Mouse (Mus musculus): ENCODE measurements around the gene AI481877. TPM values are rescaled to one million over a fixed set of nuclear protein-coding genes. Genes with fewer than 3 reads are reported as not detected.

Gene AI481877
- total RNA-seq, 2 experiments from 2014 or later, result not detected

- no peak for ATAC-seq (replicated peaks; ENCODE audit: low FRiP score, poor library complexity, severe bottlenecking)
These were observed 10.3 kb upstream of the AI481877 start for GRCm38 (mm10) chr4:59149043-59149442.

DNA sequence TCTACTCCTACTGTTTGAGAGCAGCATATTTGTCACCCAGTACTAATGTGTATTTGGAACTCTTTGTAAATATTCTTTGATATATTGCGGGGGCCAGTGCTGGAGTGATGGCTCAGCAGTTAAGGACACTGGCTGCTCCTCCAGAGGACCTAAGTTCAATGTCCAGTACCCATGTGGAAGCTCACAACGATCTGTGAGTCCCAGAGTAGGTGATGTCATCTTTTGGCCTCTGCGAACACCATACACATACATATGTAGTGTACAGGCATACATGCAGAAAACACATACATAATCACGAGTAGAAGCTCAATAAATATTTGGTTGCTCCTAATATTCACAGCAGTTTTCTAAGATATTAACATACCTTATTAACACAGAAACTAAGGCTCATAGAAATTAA lies 9.8 kb downstream of the AI481877 start:
- ATAC-seq (replicated peaks; ENCODE audit: low FRiP score, poor library complexity, severe bottlenecking), result no peak

- ATAC-seq (replicated peaks; ENCODE audit: low FRiP score, poor library complexity, severe bottlenecking), result no peak
These were observed 13.7 kb downstream of the AI481877 start for GRCm38 (mm10) chr4:59125053-59125452.

- ATAC-seq (replicated peaks; ENCODE audit: low FRiP score, poor library complexity, severe bottlenecking), result no peak
These were observed 15.2 kb downstream of the AI481877 start for GRCm38 (mm10) chr4:59123557-59123956.

DNA sequence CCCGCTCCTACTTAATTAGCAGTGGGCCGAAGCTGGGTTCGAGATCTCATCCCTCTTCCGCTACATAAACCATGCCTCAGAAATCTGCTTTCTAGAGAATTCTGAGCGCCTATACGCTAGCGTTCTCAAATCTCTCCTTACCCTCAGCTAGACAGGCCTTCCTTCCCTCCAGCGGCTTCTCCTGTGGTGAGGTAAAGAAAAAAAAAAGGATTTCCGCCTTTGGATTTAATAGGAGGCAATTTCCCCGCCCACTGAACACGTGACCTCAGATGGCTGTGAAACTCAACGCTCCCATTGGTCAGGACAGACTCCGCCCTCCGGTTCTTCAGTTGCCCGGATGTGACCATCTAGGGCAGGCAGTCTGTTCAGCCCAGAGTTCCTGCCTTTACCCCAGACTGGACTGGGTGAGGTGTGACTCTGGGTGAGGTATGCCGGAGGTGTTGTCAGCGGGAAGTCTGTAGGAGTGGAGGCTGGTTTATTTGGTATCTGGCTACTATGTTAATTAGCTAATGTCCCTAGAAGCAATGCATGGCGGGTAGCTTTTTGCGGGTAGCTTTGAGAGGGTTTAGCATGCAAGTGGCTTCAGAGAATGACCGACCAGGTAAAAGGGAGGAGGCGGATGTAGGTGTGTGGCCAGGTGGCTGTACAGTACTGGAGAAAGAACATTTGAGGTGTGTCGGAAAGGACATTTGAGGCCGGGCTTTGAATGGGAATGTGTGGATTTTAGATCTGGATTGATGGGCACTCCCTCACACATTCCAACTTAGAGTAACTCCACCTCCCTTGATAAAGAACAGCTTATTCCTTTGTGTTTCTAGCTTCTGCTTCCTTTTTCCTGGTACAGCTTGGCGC lies 20.9 kb downstream of the AI481877 start:
- ATAC-seq (replicated peaks; ENCODE audit: low FRiP score, poor library complexity, severe bottlenecking), result no peak

GRCm38 (mm10) chr4:59108721-59109120 lies 30.1 kb downstream of the AI481877 start:
- no peak for ATAC-seq (replicated peaks; ENCODE audit: low FRiP score, poor library complexity, severe bottlenecking)

- ATAC-seq (replicated peaks; ENCODE audit: low FRiP score, poor library complexity, severe bottlenecking), result no peak
These were observed 30.9 kb downstream of the AI481877 start for GRCm38 (mm10) chr4:59107886-59108285.

GRCm38 (mm10) chr4:59106661-59107060 lies 32.1 kb downstream of the AI481877 start:
- no peak for ATAC-seq (replicated peaks; ENCODE audit: low FRiP score, poor library complexity, severe bottlenecking)

- no peak for ATAC-seq (replicated peaks; ENCODE audit: low FRiP score, poor library complexity, severe bottlenecking)
These were observed 34.6 kb downstream of the AI481877 start for GRCm38 (mm10) chr4:59104166-59104565.

- peak; percentile 67; the same call in 1 of the 2 replicates for ATAC-seq (replicated peaks; ENCODE audit: low FRiP score, poor library complexity, severe bottlenecking)
These were observed 42.4 kb downstream of the AI481877 start for GRCm38 (mm10) chr4:59096393-59096792.

GRCm38 (mm10) chr4:59089391-59089790 lies 49.4 kb downstream of the AI481877 start:
- no peak for ATAC-seq (replicated peaks; ENCODE audit: low FRiP score, poor library complexity, severe bottlenecking)

GRCm38 (mm10) chr4:59083430-59083829 lies 55.4 kb downstream of the AI481877 start:
- ATAC-seq (replicated peaks; ENCODE audit: low FRiP score, poor library complexity, severe bottlenecking), result no peak

DNA sequence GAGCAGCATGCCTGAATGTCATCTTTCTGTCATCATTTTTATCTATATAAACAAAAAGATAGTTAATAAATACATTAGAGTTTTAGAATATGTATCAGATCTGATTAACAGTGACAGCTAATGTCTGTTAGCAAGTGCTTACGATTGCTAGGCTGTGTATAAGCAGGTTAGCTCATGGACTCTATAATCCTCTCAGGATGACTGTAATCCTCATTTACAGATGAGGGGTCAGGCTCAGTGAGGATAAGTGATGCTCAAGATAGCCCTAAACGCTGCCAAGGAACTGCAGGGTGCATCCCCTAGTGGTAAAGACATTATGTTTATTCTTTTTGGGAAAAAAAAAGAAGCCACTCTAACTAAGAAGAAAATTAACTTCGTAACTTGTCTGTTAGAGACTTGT lies 69.5 kb downstream of the AI481877 start:
- ATAC-seq (replicated peaks; ENCODE audit: low FRiP score, poor library complexity, severe bottlenecking), result no peak

DNA sequence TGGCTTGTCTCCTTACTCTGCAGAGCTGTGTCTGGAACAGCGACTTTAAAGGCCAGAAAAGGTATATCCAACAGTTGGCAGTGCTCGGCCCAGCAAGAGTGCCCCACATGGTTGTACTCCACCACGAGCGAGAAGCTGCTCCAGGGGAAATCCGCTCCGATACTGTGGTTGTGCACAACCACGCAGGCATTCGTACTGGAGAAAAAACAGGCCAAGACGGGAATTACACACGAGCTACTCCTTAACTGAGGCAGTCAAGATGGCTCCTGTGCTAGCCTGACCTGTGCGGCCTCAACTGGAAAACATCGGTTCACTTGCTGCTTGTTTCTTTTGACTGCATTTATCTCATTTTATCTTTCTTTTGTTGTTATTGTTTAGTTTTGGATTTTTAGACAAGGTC lies 76.3 kb downstream of the AI481877 start:
- no peak for ATAC-seq (replicated peaks; ENCODE audit: low FRiP score, poor library complexity, severe bottlenecking)

DNA sequence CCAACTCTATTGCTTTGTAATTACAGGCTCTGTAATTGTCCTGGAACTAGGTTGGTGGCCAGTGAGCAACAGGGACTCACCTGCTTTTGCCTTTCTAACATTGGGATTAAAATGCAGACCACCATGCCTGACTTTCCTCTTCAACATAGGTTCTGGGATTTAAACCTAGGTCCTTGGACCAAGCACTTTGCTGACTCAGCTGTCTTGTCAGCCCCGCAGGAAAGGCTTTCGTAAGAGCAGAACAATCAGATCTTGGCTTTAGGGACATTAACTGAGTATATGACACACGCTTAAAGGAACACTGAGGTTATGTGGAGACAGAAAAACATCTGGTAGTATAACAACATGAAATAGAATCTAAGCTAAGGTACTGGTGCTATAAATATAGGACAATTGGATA lies 80.9 kb downstream of the AI481877 start:
- no peak for ATAC-seq (replicated peaks; ENCODE audit: low FRiP score, poor library complexity, severe bottlenecking)

DNA sequence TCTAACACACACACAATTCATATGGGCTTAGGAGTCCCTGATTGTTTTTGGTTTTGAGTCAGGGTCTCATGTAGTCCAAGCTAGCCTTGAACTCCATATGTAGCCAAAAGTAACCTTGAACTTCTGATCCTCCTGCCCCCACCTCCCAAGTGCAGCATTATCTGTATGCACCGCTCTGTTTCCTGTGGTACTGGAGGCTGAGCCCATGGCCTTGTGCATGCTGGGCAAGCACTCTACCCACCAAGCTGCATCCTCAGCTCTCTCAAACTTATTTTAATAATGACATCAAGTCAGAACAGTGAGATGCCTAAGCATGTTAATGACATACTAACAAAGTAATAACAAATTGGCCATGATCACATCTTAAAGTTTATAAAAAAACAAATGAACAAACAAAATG lies 87.7 kb downstream of the AI481877 start:
- ATAC-seq (replicated peaks; ENCODE audit: low FRiP score, poor library complexity, severe bottlenecking), result no peak

DNA sequence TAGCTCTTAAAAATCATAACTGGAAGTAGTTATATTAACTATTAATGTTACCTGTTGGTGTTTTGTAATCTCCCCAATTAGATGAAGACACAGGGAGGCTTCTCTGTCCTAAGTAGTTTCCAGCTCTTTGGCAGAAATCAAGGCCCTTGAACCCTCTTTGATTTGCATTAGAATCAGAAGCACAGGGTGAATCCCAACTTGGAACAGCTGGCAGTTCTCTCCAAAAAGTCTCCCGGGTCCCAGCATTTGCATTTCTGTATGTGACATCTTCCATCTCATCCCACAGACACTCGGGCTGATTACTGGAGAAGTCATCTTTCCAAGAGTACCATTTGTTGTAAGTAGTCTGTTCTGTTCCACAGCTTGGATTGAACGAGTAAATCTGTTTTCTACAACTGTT lies 91.6 kb downstream of the AI481877 start:
- no peak for ATAC-seq (replicated peaks; ENCODE audit: low FRiP score, poor library complexity, severe bottlenecking)

- ATAC-seq (replicated peaks; ENCODE audit: low FRiP score, poor library complexity, severe bottlenecking), result no peak
These were observed 94.9 kb downstream of the AI481877 start for GRCm38 (mm10) chr4:59043891-59044290.

DNA sequence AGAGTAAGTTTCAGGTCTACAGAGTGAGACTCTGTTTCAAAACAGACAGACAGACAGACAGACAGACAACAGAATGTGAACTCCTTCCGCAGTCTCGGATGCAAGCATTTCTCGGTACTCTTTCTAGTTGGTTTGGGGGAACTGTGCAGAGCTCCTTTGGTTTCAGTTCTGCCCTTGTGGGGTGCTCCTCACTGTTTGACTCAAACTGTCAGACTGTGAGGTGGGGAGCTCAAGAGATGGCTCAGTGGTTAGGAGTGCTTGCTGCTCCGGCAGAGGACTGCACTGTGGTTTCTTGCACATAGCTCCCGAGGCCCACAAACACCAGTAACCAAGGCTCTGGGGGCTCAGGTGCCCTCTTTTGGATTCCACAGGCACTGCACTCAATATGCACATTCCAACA lies 95.7 kb downstream of the AI481877 start:
- ATAC-seq (replicated peaks; ENCODE audit: low FRiP score, poor library complexity, severe bottlenecking), result no peak

- ATAC-seq (replicated peaks; ENCODE audit: low FRiP score, poor library complexity, severe bottlenecking), result no peak
These were observed 98.1 kb downstream of the AI481877 start for GRCm38 (mm10) chr4:59040397-59041287.

DNA sequence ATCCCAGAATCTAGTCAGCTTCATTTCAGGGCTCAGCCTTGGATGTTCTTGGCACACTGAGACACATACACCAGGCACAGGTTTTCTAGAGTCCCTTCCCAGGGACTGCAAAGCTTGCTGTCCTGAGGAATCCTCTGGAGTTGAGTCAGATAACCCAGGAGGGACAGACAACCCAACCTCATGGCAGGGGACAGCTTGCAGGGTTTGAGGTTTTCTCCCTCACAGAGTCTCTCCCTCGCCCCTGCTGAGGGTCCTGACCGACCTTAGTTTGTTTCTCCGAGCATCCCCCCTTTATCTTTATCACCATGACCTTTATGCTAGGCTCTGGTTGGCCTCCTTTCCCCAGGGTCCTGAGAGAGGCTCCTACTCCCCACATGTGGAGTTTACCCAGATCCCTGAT lies 101.3 kb downstream of the AI481877 start:
- ATAC-seq (replicated peaks; ENCODE audit: low FRiP score, poor library complexity, severe bottlenecking), result no peak
